Mouse (Mus musculus): ENCODE results near the gene Esp23.
"Not testable (repeated sequence)": the region's sequence is repeated elsewhere in the genome, so short reads cannot be mapped to it uniquely, and the experiment has no call there.

The Esp23 gene

GRCm38 (mm10) chr17:39076937-39077336, at the start of gene Esp23:
Gene Esp23, minus strand, starts transcription at chr17:39077037.
- no peak for DNase-seq

GRCm38 (mm10) chr17:39107126-39107525, 30.3 kb upstream of the Esp23 start:
- peak; percentile 5 to 10 for DNase-seq

GRCm38 (mm10) chr17:39095034-39095433, 18.2 kb upstream of the Esp23 start, which contains the start of gene Esp22:
Gene Esp22, plus strand, starts transcription at chr17:39095334.
- DNase-seq: no peak

GRCm38 (mm10) chr17:39063641-39064040, 13.2 kb downstream of the Esp23 start:
- no peak for DNase-seq

GRCm38 (mm10) chr17:39043241-39043640, 33.6 kb downstream of the Esp23 start, which contains the start of gene Gm21903:
Gene Gm21903, minus strand, starts transcription at chr17:39043341.
- no peak for DNase-seq

- DNase-seq: not testable (repeated sequence)
Observed at GRCm38 (mm10) chr17:39036395-39036794, 40.4 kb downstream of the Esp23 start, which contains the start of gene Esp24. Gene Esp24, plus strand, starts transcription at chr17:39036695.
